Mouse (Mus musculus) heart, postnatal 0 days (tissue): ENCODE results near the gene Tat.

Source experiments
- CTCF ChIP-seq: IDR thresholded peaks from 2 replicates; pipeline ENCODE4 v1.5.1; 2016; ENCODE audit warnings: antibody characterized with exemption, control low read depth, low read depth
- EP300 ChIP-seq: IDR thresholded peaks from 2 replicates; pipeline ENCODE4 v1.6.1; 2016; ENCODE audit warnings: antibody characterized with exemption, low read depth

GRCm38 (mm10) chr8:110010868-110011267 lies 20.6 kb downstream of the Tat start:
- no peak for TF ChIP-seq EP300
- peak; percentile 86 for TF ChIP-seq CTCF
